10 mouse cellular contexts compared by ENCODE assay signal in genomic region chr3:39998628-39999027, GRCm38 (mm10).
DNase-seq lines count a peak whose midpoint lies in the region; ATAC-seq lines count a peak whose summit lies in the region.
"Had no signal": no experiment of that assay in that cellular context is flagged by ENCODE, and none has a peak within 500 bp of the region (broad histone marks: within the 10 kb centered on the region; RNA-seq: fewer than 3 reads in every experiment).

No protein-coding gene starts in this region.

- no peaks in the 10 kb centered on the region for H3K27me3 ChIP-seq in intestine, embryonic 14.5 days (replicated peaks; ENCODE audit: control insufficient read depth, insufficient read depth, low read length)
- no peaks in the 10 kb centered on the region for H3K27me3 ChIP-seq in intestine, embryonic 16.5 days (replicated peaks; ENCODE audit: control insufficient read depth, insufficient read depth, low read length)
- no peaks in the 10 kb centered on the region for H3K27me3 ChIP-seq in limb, embryonic 11.5 days (ENCODE audit: control insufficient read depth, insufficient read depth, low read length)
- H3K27me3 ChIP-seq: embryonic facial prominence, embryonic 13.5 days; limb, embryonic 12.5 days had no signal

- no peak overlapping the region for H3K4me2 ChIP-seq in intestine, embryonic 14.5 days (ENCODE audit: low read length)
- no peak overlapping the region for H3K4me2 ChIP-seq in intestine, embryonic 16.5 days (ENCODE audit: low read depth, low read length)
- no peak overlapping the region for H3K4me2 ChIP-seq in limb, embryonic 11.5 days (ENCODE audit: low read depth, severe bottlenecking)
- H3K4me2 ChIP-seq: embryonic facial prominence, embryonic 13.5 days; limb, embryonic 12.5 days had no signal

- H3K36me3 ChIP-seq in intestine, embryonic 14.5 days (ENCODE audit: control insufficient read depth, insufficient read depth, low read length) = no peaks in the 10 kb centered on the region
- no peaks in the 10 kb centered on the region for H3K36me3 ChIP-seq in intestine, embryonic 16.5 days (ENCODE audit: control insufficient read depth, insufficient read depth, low read length)
- H3K36me3 ChIP-seq in limb, embryonic 11.5 days (ENCODE audit: control insufficient read depth, insufficient read depth, low read length) = no peaks in the 10 kb centered on the region
- H3K36me3 ChIP-seq: embryonic facial prominence, embryonic 13.5 days; limb, embryonic 12.5 days had no signal

- H3K9ac ChIP-seq in intestine, embryonic 14.5 days (ENCODE audit: low read length) = no peak overlapping the region
- H3K9ac ChIP-seq in intestine, embryonic 16.5 days (ENCODE audit: low read depth, low read length) = no peak overlapping the region
- no peak overlapping the region for H3K9ac ChIP-seq in limb, embryonic 11.5 days (ENCODE audit: low read length)
- H3K9ac ChIP-seq: embryonic facial prominence, embryonic 13.5 days; limb, embryonic 12.5 days had no signal

- ATAC-seq in intestine, embryonic 14.5 days (replicated peaks; ENCODE audit: low FRiP score, low TSS enrichment, low read depth) = no peak
- no peak for ATAC-seq in intestine, embryonic 16.5 days
- no peak for ATAC-seq in limb, embryonic 11.5 days (ENCODE audit: insufficient number of reproducible peaks, low FRiP score, low TSS enrichment, low read depth)
- no peak for ATAC-seq in inflammation-experienced regulatory T-cells, adult 6 months

- 37% methylated on average over 5 of the region's 5 CpGs for WGBS in intestine, embryonic 14.5 days
- 44% methylated on average over 5 of the region's 5 CpGs for WGBS in intestine, embryonic 16.5 days
- WGBS in limb, embryonic 11.5 days = 45% methylated on average over 5 of the region's 5 CpGs

- no peaks in the 10 kb centered on the region for H3K4me1 ChIP-seq in intestine, embryonic 14.5 days (replicated peaks; ENCODE audit: control insufficient read depth, insufficient read depth, low read length)
- no peaks in the 10 kb centered on the region for H3K4me1 ChIP-seq in intestine, embryonic 16.5 days (ENCODE audit: control insufficient read depth, insufficient read depth, low read length)
- no peaks in the 10 kb centered on the region for H3K4me1 ChIP-seq in limb, embryonic 11.5 days (ENCODE audit: control insufficient read depth, insufficient read depth, low read length)
- H3K4me1 ChIP-seq: embryonic facial prominence, embryonic 13.5 days; limb, embryonic 12.5 days had no signal

- H3K9me3 ChIP-seq in intestine, embryonic 14.5 days (ENCODE audit: control insufficient read depth, low read length) = no peaks in the 10 kb centered on the region
- H3K9me3 ChIP-seq in intestine, embryonic 16.5 days (ENCODE audit: control insufficient read depth, low read length) = no peaks in the 10 kb centered on the region
- H3K9me3 ChIP-seq in limb, embryonic 11.5 days (ENCODE audit: control insufficient read depth, low read length) = no peaks in the 10 kb centered on the region
- H3K9me3 ChIP-seq: embryonic facial prominence, embryonic 13.5 days; limb, embryonic 12.5 days had no signal

- peak; percentile 60 for DNase-seq in intestine, embryonic 14.5 days (ENCODE audit: low spot score)
- peak; percentile 75 for DNase-seq in NIH3T3 (ENCODE audit: low read depth)
- DNase-seq in cerebellum, postnatal 10 days = peak; percentile 81 to 86
- DNase-seq in heart, postnatal 4 days = peak; percentile 69
- peak; percentile 65 for DNase-seq in limb, embryonic 11.5 days (ENCODE audit: low spot score)
- DNase-seq in retina, postnatal 7 days (ENCODE audit: low read depth, low spot score) = peak; percentile 30

- H3K4me3 ChIP-seq in intestine, embryonic 14.5 days (ENCODE audit: low read depth, low read length) = no peak overlapping the region
- no peak overlapping the region for H3K4me3 ChIP-seq in intestine, embryonic 16.5 days (ENCODE audit: low read length)
- no peak overlapping the region for H3K4me3 ChIP-seq in limb, embryonic 11.5 days (ENCODE audit: low read depth, low read length)
- H3K4me3 ChIP-seq: embryonic facial prominence, embryonic 13.5 days; limb, embryonic 12.5 days had no signal

- H3K27ac ChIP-seq in intestine, embryonic 14.5 days (ENCODE audit: low read depth) = no peak overlapping the region
- H3K27ac ChIP-seq in intestine, embryonic 16.5 days (ENCODE audit: low read length) = no peak overlapping the region
- H3K27ac ChIP-seq in limb, embryonic 11.5 days (replicated peaks; ENCODE audit: low read depth, low read length) = no peak overlapping the region
- H3K27ac ChIP-seq: embryonic facial prominence, embryonic 13.5 days; limb, embryonic 12.5 days had no signal

Comparison
In these comparisons a context has a peak if more than half of its experiments do, and no peak if none do; other contexts are left out.
1. DNase-seq: peak in every context shown above with its lines; median percentile 84 in cerebellum, postnatal 10 days; 75 in NIH3T3; 69 in heart, postnatal 4 days; 65 in limb, embryonic 11.5 days; 60 in intestine, embryonic 14.5 days; 30 in retina, postnatal 7 days.